Comparison of ENCODE assay signal across 10 mouse cellular contexts in the genomic region with DNA sequence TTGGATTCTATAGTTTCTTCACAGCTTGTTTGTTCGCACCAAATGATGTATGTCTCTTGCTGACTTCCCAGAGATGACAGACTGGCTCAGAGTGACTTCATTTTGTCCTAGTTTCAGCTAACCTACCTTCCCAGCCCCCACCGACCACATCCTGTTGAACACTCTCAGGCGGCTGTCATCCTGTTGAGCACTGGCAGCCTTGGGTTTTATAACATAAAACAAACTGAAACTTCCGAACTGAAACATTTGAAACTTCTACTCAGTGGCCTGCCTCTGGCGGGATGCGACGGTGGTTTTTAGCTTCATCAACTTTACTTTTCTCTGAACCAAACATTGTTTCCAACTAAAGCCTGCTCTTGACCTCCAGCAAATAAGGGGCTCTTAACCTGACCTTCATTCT. TPM values are rescaled to one million over a fixed set of nuclear protein-coding genes. Genes with fewer than 3 reads are reported as not detected.
DNase-seq lines count a peak whose midpoint lies in the region; ATAC-seq and TF ChIP-seq lines count a peak whose summit lies in the region.
"Had no signal": no experiment of that assay in that cellular context is flagged by ENCODE, and none has a peak within 500 bp of the region (broad histone marks: within the 10 kb centered on the region; RNA-seq: fewer than 3 reads in every experiment).

No protein-coding gene starts in this region.

- no peak for TF ChIP-seq CTCF in CH12.LX (conservative IDR thresholded peaks at IDR 0.05 in 1 of 2, IDR thresholded peaks at IDR 0.05 in 1 of 2; ENCODE audit: low read depth in 2 of 2, low read length in 2 of 2)

- TF ChIP-seq EP300 in CH12.LX (IDR thresholded peaks at IDR 0.05; ENCODE audit: low read length): peak; percentile 91

- in situ Hi-C loops in CH12.LX (cut with MboI; ENCODE audit: low pct_ligation_motif_present, low pct_unique_long_range_greater_than_20kb, low sequenced_read_pairs): loop anchor here (5.0 to 25.0 kb wide), 2 partner anchors 52 to 763 kb away; a partner anchor contains a TSS

- TF ChIP-seq RAD21 in CH12.LX (IDR thresholded peaks at IDR 0.05; ENCODE audit: low read depth, low read length): peak; percentile 24

- ATAC-seq in liver, embryonic 12.5 days: no peak
- ATAC-seq in midbrain, embryonic 13.5 days: no peak
- ATAC-seq: intestine, postnatal 0 days had no signal

- H3K79me2 ChIP-seq in CH12.LX (replicated peaks; ENCODE audit: control insufficient read depth, extremely low read depth, insufficient read depth, poor library complexity, severe bottlenecking): no peaks in the 10 kb centered on the region

- dilution Hi-C loops in CH12.LX (cut with MboI; ENCODE audit: extremely low pct_ligation_motif_present, extremely low pct_unique_long_range_greater_than_20kb, low sequenced_read_pairs): no loop called here

- 22% methylated on average over 7 of the region's 7 CpGs for WGBS in liver, embryonic 12.5 days (ENCODE audit: insufficient replicate concordance)
- WGBS in midbrain, embryonic 13.5 days: 71% methylated on average over 7 of the region's 7 CpGs

- peak; percentile 69 for TF ChIP-seq POLR2A in CH12.LX (IDR thresholded peaks at IDR 0.05; ENCODE audit: low read depth, low read length)

- no peaks in the 10 kb centered on the region for H3K36me3 ChIP-seq in CH12.LX (replicated peaks in 1 of 2; ENCODE audit: control insufficient read depth in 1 of 2, insufficient read depth in 1 of 2, low read length in 1 of 2)
- H3K36me3 ChIP-seq in liver, embryonic 12.5 days: no peaks in the 10 kb centered on the region
- no peaks in the 10 kb centered on the region for H3K36me3 ChIP-seq in midbrain, embryonic 13.5 days

- H3K27me3 ChIP-seq in CH12.LX (replicated peaks): no peaks in the 10 kb centered on the region
- H3K27me3 ChIP-seq in liver, embryonic 12.5 days (replicated peaks): no peaks in the 10 kb centered on the region
- no peaks in the 10 kb centered on the region for H3K27me3 ChIP-seq in midbrain, embryonic 13.5 days

- peaks cover 5 to 17% of the 10 kb centered on the region in 2 experiments for H3K4me1 ChIP-seq in CH12.LX (ENCODE audit: control insufficient read depth in 1 of 2, insufficient read depth in 2 of 2)
- peaks cover 12% of the 10 kb centered on the region for H3K4me1 ChIP-seq in liver, embryonic 12.5 days
- no peaks in the 10 kb centered on the region for H3K4me1 ChIP-seq in midbrain, embryonic 13.5 days (replicated peaks)

- no peaks in the 10 kb centered on the region for H3K9me3 ChIP-seq in CH12.LX (replicated peaks; ENCODE audit: low read length)
- no peaks in the 10 kb centered on the region for H3K9me3 ChIP-seq in liver, embryonic 12.5 days (replicated peaks)
- no peaks in the 10 kb centered on the region for H3K9me3 ChIP-seq in midbrain, embryonic 13.5 days

- H3K4me2 ChIP-seq in CH12.LX (ENCODE audit: insufficient read depth, low read depth, poor library complexity, severe bottlenecking): peak overlapping the region; percentile 67; the same call in 1 of the 2 replicates
- 0 out of 2 replicates have a peak overlapping the region, but pooled peaks have one; percentile 3 for H3K4me2 ChIP-seq in liver, embryonic 12.5 days
- H3K4me2 ChIP-seq in midbrain, embryonic 13.5 days (replicated peaks): no peak overlapping the region

- peak overlapping the region; percentile 77 for H3K9ac ChIP-seq in CH12.LX (ENCODE audit: insufficient read depth, low read depth)
- H3K9ac ChIP-seq in liver, embryonic 12.5 days: no peak overlapping the region
- H3K9ac ChIP-seq in midbrain, embryonic 13.5 days (replicated peaks): no peak overlapping the region

- peak overlapping the region; percentile 88 for H3K27ac ChIP-seq in CH12.LX (ENCODE audit: insufficient read depth, low read depth)
- 0 out of 2 replicates have a peak overlapping the region, but pooled peaks have one; percentile 36 for H3K27ac ChIP-seq in liver, embryonic 12.5 days
- H3K27ac ChIP-seq in midbrain, embryonic 13.5 days: no peak overlapping the region

- H3K4me3 ChIP-seq in CH12.LX (replicated peaks in 1 of 3; ENCODE audit: low read depth in 2 of 3, low read length in 2 of 3, poor library complexity in 1 of 3): no peak overlapping the region
- H3K4me3 ChIP-seq in liver, embryonic 12.5 days: no peak overlapping the region
- H3K4me3 ChIP-seq in midbrain, embryonic 13.5 days (replicated peaks): no peak overlapping the region

- DNase-seq in 3T3-L1 (ENCODE audit: low read depth, low spot score) (peak; percentile 80), CH12.LX (ENCODE audit: extremely low read depth) (peak; percentile 98)
- peak; percentile 89 to 91 for DNase-seq in natural killer cell, adult 2 months (ENCODE audit: low spot score in 2 of 2)
- DNase-seq in urinary bladder, postnatal 10 days (ENCODE audit: low spot score): no peak
- DNase-seq in urinary bladder, postnatal 36 days (ENCODE audit: low spot score in 2 of 2): no peak
- DNase-seq in urinary bladder, postnatal 25 days (ENCODE audit: low spot score): no peak
- DNase-seq: cerebellum, postnatal 25 days had no signal

TF ChIP-seq in CH12.LX, 34 proteins besides CTCF, POLR2A, EP300 and RAD21 (continues in another document):
- TF ChIP-seq NRF1 (IDR thresholded peaks at IDR 0.05; ENCODE audit: low read depth, low read length) (no peak), CHD1 (IDR thresholded peaks at IDR 0.05; ENCODE audit: low read depth, low read length) (peak; percentile 96), ZKSCAN1 (IDR thresholded peaks at IDR 0.05; ENCODE audit: borderline replicate concordance, low read depth, low read length) (peak; percentile 20; the same call in 1 of the 2 replicates), ETS1 (conservative IDR thresholded peaks at IDR 0.05; ENCODE audit: low read depth, low read length) (peak; percentile 96), ZMIZ1 (IDR thresholded peaks at IDR 0.05; ENCODE audit: low read depth, low read length) (no peak; the same call in 1 of the 2 replicates), TBP (conservative IDR thresholded peaks at IDR 0.05; ENCODE audit: low read depth, low read length) (peak; percentile 89), TCF12 (IDR thresholded peaks at IDR 0.05; ENCODE audit: low read depth, low read length) (peak; percentile 83), MAX (IDR thresholded peaks at IDR 0.05; ENCODE audit: low read length) (peak; percentile 63; the same call in 1 of the 2 replicates), ZNF384 (IDR thresholded peaks at IDR 0.05; ENCODE audit: low read depth, low read length) (no peak), E2F4 (IDR thresholded peaks at IDR 0.05; ENCODE audit: insufficient replicate concordance, low read depth, low read length) (peak; percentile 91), JUND (conservative IDR thresholded peaks at IDR 0.05; ENCODE audit: low read depth, low read length) (peak; percentile 61; the same call in 1 of the 2 replicates), POLR2AphosphoS2 (IDR thresholded peaks at IDR 0.05; ENCODE audit: low read depth, low read length) (peak; percentile 39; the same call in 1 of the 2 replicates), USF1 (IDR thresholded peaks at IDR 0.05; ENCODE audit: low read depth, low read length) (no peak), UBTF (IDR thresholded peaks at IDR 0.05; ENCODE audit: low read depth, low read length) (no peak), IRF4 (IDR thresholded peaks at IDR 0.05; ENCODE audit: low read depth, low read length) (peak; percentile 98), SMC3 (IDR thresholded peaks at IDR 0.05; ENCODE audit: low read depth, low read length) (peak; percentile 37), MEF2A (IDR thresholded peaks at IDR 0.05; ENCODE audit: borderline replicate concordance, low read depth, low read length) (peak; percentile 95), KAT2A (IDR thresholded peaks at IDR 0.05; ENCODE audit: insufficient replicate concordance, low read length) (0 out of 2 replicates have a peak, but pooled peaks have one; percentile 45), JUN (IDR thresholded peaks at IDR 0.05; ENCODE audit: insufficient read depth, low read depth, low read length) (peak; percentile 82), RCOR1 (conservative IDR thresholded peaks at IDR 0.05; ENCODE audit: low read depth, low read length) (no peak; the same call in none of the 2 replicates), MYC (IDR thresholded peaks at IDR 0.05; ENCODE audit: low read depth, low read length) (0 out of 2 replicates have a peak, but pooled peaks have one; percentile 76), SIN3A (IDR thresholded peaks at IDR 0.05; ENCODE audit: low read length) (peak; percentile 92), MAFK (IDR thresholded peaks at IDR 0.05; ENCODE audit: insufficient replicate concordance, low read length) (peak; percentile 65), ZC3H11A (IDR thresholded peaks at IDR 0.05; ENCODE audit: low read depth, low read length) (no peak), GABPA (IDR thresholded peaks at IDR 0.05; ENCODE audit: insufficient replicate concordance, low read depth, low read length) (no peak)

RNA-seq across cellular contexts. Expression of a gene that starts 14.3 kb away (rescaled TPM):
- total RNA-seq in CH12.LX (2012; rRNA removed) (24.9 and 26.9 TPM in 2 replicates), CH12.LX (2014; rRNA removed) (27.5 and 28.2 TPM in 2 replicates)
- 16.9 and 19.2 TPM in 2 replicates for polyA plus RNA-seq in CH12.LX (2012; ENCODE audit: insufficient read length, low read depth)
- 5.7 and 6.0 TPM in 2 replicates for polyA plus RNA-seq in liver, embryonic 12.5 days (2016; fragmentation: Nextera tagmentation; extraction: Ambion mirVana)
- 17.2 and 17.8 TPM in 2 replicates for polyA plus RNA-seq in midbrain, embryonic 13.5 days (2015; fragmentation: Nextera tagmentation; extraction: Ambion mirVana)

RNA-seq across cellular contexts. Expression of a gene that starts 17.1 kb away (rescaled TPM):
- total RNA-seq in CH12.LX (2012; rRNA removed): 2,337 and 2,579 TPM in 2 replicates
- 2,739 and 3,070 TPM in 2 replicates for total RNA-seq in CH12.LX (2014; rRNA removed)
- polyA plus RNA-seq in CH12.LX (2012; ENCODE audit: insufficient read length, low read depth): 96.4 and 348 TPM in 2 replicates
- 638 and 654 TPM in 2 replicates for polyA plus RNA-seq in liver, embryonic 12.5 days (2016; fragmentation: Nextera tagmentation; extraction: Ambion mirVana)
- polyA plus RNA-seq in midbrain, embryonic 13.5 days (2015; fragmentation: Nextera tagmentation; extraction: Ambion mirVana): 616 and 636 TPM in 2 replicates

RNA-seq across cellular contexts. Expression of a gene that starts 24.7 kb away (rescaled TPM):
- total RNA-seq in CH12.LX (2012; rRNA removed) (21.4 and 25.6 TPM in 2 replicates), CH12.LX (2014; rRNA removed) (33.0 and 35.5 TPM in 2 replicates)
- polyA plus RNA-seq in CH12.LX (2012; ENCODE audit: insufficient read length, low read depth): 17.7 and 19.8 TPM in 2 replicates
- polyA plus RNA-seq in liver, embryonic 12.5 days (2016; fragmentation: Nextera tagmentation; extraction: Ambion mirVana): 17.5 and 17.6 TPM in 2 replicates
- 21.2 and 21.4 TPM in 2 replicates for polyA plus RNA-seq in midbrain, embryonic 13.5 days (2015; fragmentation: Nextera tagmentation; extraction: Ambion mirVana)

RNA-seq across cellular contexts. Expression of a gene that starts 53.9 kb away (rescaled TPM):
- total RNA-seq in CH12.LX (2012; rRNA removed) (10.2 and 12.3 TPM in 2 replicates), CH12.LX (2014; rRNA removed) (4.6 and 5.4 TPM in 2 replicates)
- polyA plus RNA-seq in CH12.LX (2012; ENCODE audit: insufficient read length, low read depth): 9.9 and 10.6 TPM in 2 replicates
- 0.57 and 0.71 TPM in 2 replicates for polyA plus RNA-seq in liver, embryonic 12.5 days (2016; fragmentation: Nextera tagmentation; extraction: Ambion mirVana)
- polyA plus RNA-seq in midbrain, embryonic 13.5 days (2015; fragmentation: Nextera tagmentation; extraction: Ambion mirVana): 1.1 and 1.5 TPM in 2 replicates

Comparison
In these comparisons a context has a peak if more than half of its experiments do, and no peak if none do; other contexts are left out.
1. DNase-seq: peak in 3T3-L1 (single experiment), CH12.LX (single experiment) and natural killer cell, adult 2 months (2 of 2); none in urinary bladder, postnatal 10 days (single experiment), urinary bladder, postnatal 36 days (0 of 2) and urinary bladder, postnatal 25 days (single experiment).